Mouse (Mus musculus) ES-Bruce4 (cell line): ENCODE data around the gene Nacc1.

Source experiments
- CTCF ChIP-seq: IDR thresholded peaks from one replicate; pipeline ENCODE4 v1.8.1; 2011; ENCODE audit warnings: low read depth, low read length
- EP300 ChIP-seq: IDR thresholded peaks from 2 replicates; pipeline ENCODE4 v1.6.1; 2011; ENCODE audit warnings: low read depth, low read length; ENCODE audit not compliant: insufficient read depth
- POLR2A ChIP-seq: IDR thresholded peaks from one replicate; pipeline ENCODE4 v1.8.1; 2011; ENCODE audit warnings: low read length; ENCODE audit not compliant: insufficient read depth

DNA sequence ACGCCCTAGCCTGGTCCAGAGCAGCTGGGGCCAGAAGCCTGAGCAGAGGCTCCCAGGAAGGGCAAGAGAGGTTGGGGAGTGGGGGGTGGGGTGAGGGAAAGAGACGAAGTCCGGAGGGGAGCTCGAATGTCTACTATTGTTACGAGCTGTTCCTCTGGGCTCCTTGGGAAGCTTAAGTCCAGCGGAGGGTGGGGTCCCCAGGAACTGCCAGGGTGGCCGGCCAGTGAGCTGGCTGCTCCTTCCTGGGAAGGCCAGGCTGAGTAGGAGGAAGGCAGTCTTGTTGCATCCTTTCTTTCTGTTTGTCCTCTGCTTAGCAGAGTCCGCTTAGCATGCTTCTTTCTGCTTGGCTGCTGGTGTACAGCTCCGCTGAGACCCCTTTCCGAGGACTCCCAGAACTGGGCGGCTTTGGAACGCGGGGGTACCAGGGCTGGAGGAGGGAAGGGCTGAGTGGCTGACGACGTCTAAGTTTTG, 20.4 kb upstream of the Nacc1 start:
- TF ChIP-seq POLR2A (no peak), CTCF (no peak), EP300 (no peak)
